Mouse (Mus musculus) cortical plate, adult 2 months (tissue): ENCODE measurements around the gene Fam114a2. TPM values are rescaled to one million over a fixed set of nuclear protein-coding genes. Genes with fewer than 3 reads are reported as not detected.

Experiments
- H3K27ac ChIP-seq: fragments of 200-500 bp; 2 replicates; pipeline ENCODE4 v1.5.1; 2012; ENCODE audit warnings: low read length, control low read depth, inconsistent platforms; ENCODE audit not compliant: insufficient read depth
- H3K4me1 ChIP-seq: fragments of 200-500 bp; 2 replicates; pipeline ENCODE4 v1.6.1; 2011; ENCODE audit warnings: low read length; ENCODE audit not compliant: control insufficient read depth, insufficient read depth
- H3K4me3 ChIP-seq: fragments of 200-500 bp; 2 replicates; pipeline ENCODE4 v1.5.1; 2011; ENCODE audit warnings: mild to moderate bottlenecking, low read length, control low read depth; ENCODE audit not compliant: insufficient read depth
- CTCF ChIP-seq: fragments of 200-500 bp; IDR thresholded peaks from 2 replicates; pipeline ENCODE4 v1.5.1; 2011; ENCODE audit warnings: mild to moderate bottlenecking, control low read depth, low read length; ENCODE audit not compliant: insufficient read depth; ENCODE audit errors: extremely low read depth
- POLR2A ChIP-seq: fragments of 200-500 bp; IDR thresholded peaks from 2 replicates; pipeline ENCODE4 v1.6.1; 2011; ENCODE audit warnings: mild to moderate bottlenecking, low read length, control low read depth; ENCODE audit not compliant: insufficient read depth; ENCODE audit errors: extremely low read depth
- polyA plus RNA-seq: library from polyadenylated mRNA; depleted of rRNA; stranded (reverse); fragments of >200 nt; gene quantifications from 2 replicates; pipeline ENCODE4 v1.2.3, GENCODE M21; 2012

Fam114a2 gene
- polyA plus RNA-seq, 1 experiment, result 37.6 TPM

GRCm38 (mm10) chr11:57488436-57488835 lies 30.0 kb downstream of the Fam114a2 start:
- no peak for TF ChIP-seq POLR2A
- TF ChIP-seq CTCF, result no peak
- H3K27ac ChIP-seq, result no peak overlapping the region
- no peak overlapping the region for H3K4me3 ChIP-seq
- no peaks in the 10 kb centered on the region for H3K4me1 ChIP-seq

GRCm38 (mm10) chr11:57478077-57478476 lies 40.3 kb downstream of the Fam114a2 start:
- Histone ChIP-seq H3K4me1 (0 out of 2 replicates have a peak, but pooled peaks cover 2% of the 10 kb centered on the region), H3K27ac (no peak overlapping the region), H3K4me3 (no peak overlapping the region)
- TF ChIP-seq CTCF (no peak), POLR2A (no peak)

- Histone ChIP-seq H3K27ac (no peak overlapping the region), H3K4me3 (no peak overlapping the region), H3K4me1 (0 out of 2 replicates have a peak, but pooled peaks cover 2% of the 10 kb centered on the region)
- TF ChIP-seq CTCF (peak; percentile 68), POLR2A (no peak)
These were observed 43.3 kb downstream of the Fam114a2 start for GRCm38 (mm10) chr11:57475119-57475518.

DNA sequence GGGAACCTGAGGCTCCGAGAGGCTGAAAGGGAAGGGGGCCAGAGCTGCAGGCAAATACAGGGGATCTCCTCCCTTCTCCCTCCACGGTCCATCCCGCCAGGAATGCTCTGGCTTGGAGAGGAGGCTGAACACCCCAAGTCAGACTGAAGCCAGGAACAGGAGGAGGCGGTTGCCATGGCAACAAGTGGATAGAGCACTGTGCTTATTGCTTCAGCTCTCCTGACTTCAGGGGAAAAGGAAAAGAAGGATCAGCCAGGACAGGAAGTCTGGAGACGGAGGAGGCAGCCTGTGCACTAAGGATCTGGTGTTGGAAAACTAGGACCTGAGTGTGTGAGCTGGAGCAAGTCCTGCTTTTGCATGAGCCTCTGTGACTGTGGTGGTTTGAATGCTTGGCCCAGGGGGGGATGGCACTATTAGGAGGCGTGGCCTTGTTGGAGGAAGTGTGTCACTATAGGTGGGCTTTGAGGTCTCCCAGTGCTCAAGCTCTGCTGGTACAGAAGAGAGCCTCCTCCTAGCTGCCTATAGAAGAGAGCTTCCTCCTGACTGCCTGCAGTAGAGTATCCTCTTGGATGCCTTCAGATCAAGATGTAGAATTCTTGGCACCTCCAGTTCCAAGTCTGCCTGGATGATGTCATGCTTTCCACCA lies 44.0 kb downstream of the Fam114a2 start:
- no peak overlapping the region for H3K4me3 ChIP-seq
- no peak overlapping the region for H3K27ac ChIP-seq
- H3K4me1 ChIP-seq, result 0 out of 2 replicates have a peak, but pooled peaks cover 2% of the 10 kb centered on the region
- TF ChIP-seq POLR2A (no peak), CTCF (no peak)

DNA sequence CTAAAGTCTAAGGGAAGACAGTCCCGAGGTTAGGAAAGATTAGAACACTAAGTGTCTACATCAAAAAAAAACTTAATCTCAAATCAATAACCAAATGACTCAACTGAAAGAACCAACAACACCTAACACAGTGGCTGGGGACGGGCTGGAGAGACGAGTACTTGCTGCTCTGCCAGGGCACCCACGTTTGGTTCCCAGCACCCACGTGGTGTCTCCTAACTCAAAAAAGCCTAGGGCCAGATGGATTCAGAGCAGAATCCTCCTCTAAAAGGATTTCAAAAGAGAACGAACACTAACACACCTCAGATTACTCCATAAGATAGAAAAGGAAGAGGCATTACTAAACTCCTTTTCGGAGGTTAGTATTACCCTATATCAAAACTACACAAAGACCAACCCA lies 47.4 kb downstream of the Fam114a2 start:
- TF ChIP-seq POLR2A, result no peak
- TF ChIP-seq CTCF, result no peak
- Histone ChIP-seq H3K4me1 (0 out of 2 replicates have a peak, but pooled peaks cover 2% of the 10 kb centered on the region), H3K27ac (no peak overlapping the region), H3K4me3 (no peak overlapping the region)

DNA sequence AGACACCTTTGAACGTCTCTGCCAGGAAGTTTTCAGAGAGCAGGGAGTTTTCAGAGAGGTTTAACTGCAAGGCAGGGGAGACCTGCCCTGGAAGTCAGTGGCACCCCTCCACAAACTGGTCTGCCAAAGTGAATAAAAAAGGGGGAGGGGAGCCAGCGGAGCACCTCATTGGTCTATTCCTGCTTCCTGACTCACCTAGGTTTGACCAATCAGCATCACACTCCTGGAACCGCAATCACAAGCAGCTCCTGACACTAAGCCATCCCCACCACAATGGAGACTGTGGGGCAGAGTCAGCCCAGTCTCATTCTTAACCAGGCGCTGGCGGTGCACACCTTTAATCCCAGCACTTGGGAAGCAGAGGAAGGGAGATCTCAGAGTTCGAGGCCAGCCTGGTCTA lies 48.4 kb downstream of the Fam114a2 start:
- 0 out of 2 replicates have a peak, but pooled peaks cover 2% of the 10 kb centered on the region for H3K4me1 ChIP-seq
- no peak overlapping the region for H3K27ac ChIP-seq
- no peak for TF ChIP-seq CTCF
- TF ChIP-seq POLR2A, result no peak
- H3K4me3 ChIP-seq, result no peak overlapping the region

DNA sequence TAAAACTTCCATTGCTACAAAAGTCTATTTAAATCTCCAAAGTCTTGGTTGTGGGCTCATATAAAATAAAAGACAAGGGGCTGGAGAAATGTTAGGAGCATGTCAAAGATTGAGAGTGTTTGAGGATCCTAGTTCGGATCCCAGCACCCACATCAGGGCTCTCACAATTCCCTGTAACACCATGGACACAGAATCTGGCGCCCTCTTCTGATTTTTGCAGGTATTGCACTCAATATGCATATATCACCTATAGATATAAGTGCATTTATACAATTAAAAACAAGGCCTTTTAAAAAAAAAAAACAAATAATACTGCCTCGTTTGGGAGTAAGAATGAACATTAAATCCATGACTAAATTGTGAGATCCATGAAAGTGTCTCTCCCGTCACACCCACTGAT lies 49.7 kb downstream of the Fam114a2 start:
- no peaks in the 10 kb centered on the region for H3K4me1 ChIP-seq
- H3K4me3 ChIP-seq, result no peak overlapping the region
- TF ChIP-seq CTCF (no peak), POLR2A (no peak)
- H3K27ac ChIP-seq, result no peak overlapping the region

- no peaks in the 10 kb centered on the region for H3K4me1 ChIP-seq
- TF ChIP-seq CTCF, result peak; percentile 89
- TF ChIP-seq POLR2A, result no peak
- H3K27ac ChIP-seq, result no peak overlapping the region
These were observed 51.0 kb downstream of the Fam114a2 start for GRCm38 (mm10) chr11:57467159-57468110.

GRCm38 (mm10) chr11:57465844-57466243 lies 52.6 kb downstream of the Fam114a2 start:
- H3K4me1 ChIP-seq, result no peaks in the 10 kb centered on the region
- H3K4me3 ChIP-seq, result no peak overlapping the region
- no peak for TF ChIP-seq CTCF
- TF ChIP-seq POLR2A, result no peak
- no peak overlapping the region for H3K27ac ChIP-seq

More at GRCm38 (mm10) chr11:57467159-57468110, 51.0 kb downstream of the Fam114a2 start:
- H3K4me3 ChIP-seq, result no peak overlapping the region

- no peak overlapping the region for H3K4me3 ChIP-seq
- H3K27ac ChIP-seq, result no peak overlapping the region
- no peaks in the 10 kb centered on the region for H3K4me1 ChIP-seq
- no peak for TF ChIP-seq POLR2A
- no peak for TF ChIP-seq CTCF
These were observed 53.4 kb downstream of the Fam114a2 start for GRCm38 (mm10) chr11:57465025-57465424.
